Mouse (Mus musculus): Measurements from ENCODE around the gene Hdac1. TPM values are rescaled to one million over a fixed set of nuclear protein-coding genes. Genes with fewer than 3 reads are reported as not detected.
A peak's percentile ranks its signal among the peaks of the same experiment; 100 is the strongest.
"Not testable (repeated sequence)": the region's sequence is repeated elsewhere in the genome, so short reads cannot be mapped to it uniquely, and the experiment has no call there.

The Hdac1 gene
- polyA plus RNA-seq, 1 experiment, result 100 TPM

DNA sequence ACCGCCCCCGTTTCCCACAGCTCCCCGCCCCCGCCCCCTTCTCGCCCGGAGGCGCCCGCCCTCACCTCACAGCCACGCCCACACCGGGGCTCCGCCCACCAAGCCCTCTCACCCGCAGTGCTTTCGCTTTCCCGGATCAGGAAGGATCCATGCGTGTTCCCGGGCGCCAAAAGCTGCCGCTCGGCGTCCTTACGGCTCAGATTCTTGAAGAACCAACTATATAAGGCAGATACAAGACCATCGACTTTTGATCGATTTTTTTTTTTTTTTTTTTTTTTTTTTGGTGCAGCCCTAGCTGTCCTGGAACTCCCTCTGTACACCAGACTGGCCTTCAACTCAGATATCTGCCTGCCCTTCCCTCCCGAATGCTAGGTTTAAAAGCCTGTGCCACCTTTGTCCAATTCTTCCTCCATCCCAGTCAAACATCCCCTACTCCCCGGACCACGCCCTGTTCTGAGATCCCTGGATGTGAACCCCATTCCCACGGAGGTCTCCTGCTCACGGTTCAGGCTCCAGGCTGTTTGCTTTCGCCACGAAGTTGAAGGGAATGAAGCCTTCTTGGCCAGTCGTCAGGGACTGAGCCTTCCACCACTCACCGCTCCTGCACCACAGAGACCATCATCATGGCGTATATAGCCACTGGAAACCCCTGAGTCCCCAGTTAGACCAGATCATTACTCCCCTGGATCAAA is 14.2 kb upstream of the Hdac1 start:
- peaks cover 10% of the 10 kb centered on the region for H3K4me1 ChIP-seq (ENCODE audit: control insufficient read depth, insufficient read depth, low read length)
- peak overlapping the region; percentile 52 for H3K27ac ChIP-seq (ENCODE audit: control insufficient read depth, insufficient read depth, low read depth, low read length, poor library complexity)
- 10% methylated on average over 33 of the region's 33 CpGs for WGBS
- H3K4me3 ChIP-seq (replicated peaks; ENCODE audit: control insufficient read depth, low read depth, low read length), result peak overlapping the region; percentile 77
- TF ChIP-seq POLR2A (IDR thresholded peaks at IDR 0.05; ENCODE audit: borderline replicate concordance, control insufficient read depth, low read depth, low read length) (peak; percentile 70; the same call in 1 of the 2 replicates), CTCF (IDR thresholded peaks at IDR 0.05; ENCODE audit: control insufficient read depth, insufficient read depth, low read length) (no peak)

DNA sequence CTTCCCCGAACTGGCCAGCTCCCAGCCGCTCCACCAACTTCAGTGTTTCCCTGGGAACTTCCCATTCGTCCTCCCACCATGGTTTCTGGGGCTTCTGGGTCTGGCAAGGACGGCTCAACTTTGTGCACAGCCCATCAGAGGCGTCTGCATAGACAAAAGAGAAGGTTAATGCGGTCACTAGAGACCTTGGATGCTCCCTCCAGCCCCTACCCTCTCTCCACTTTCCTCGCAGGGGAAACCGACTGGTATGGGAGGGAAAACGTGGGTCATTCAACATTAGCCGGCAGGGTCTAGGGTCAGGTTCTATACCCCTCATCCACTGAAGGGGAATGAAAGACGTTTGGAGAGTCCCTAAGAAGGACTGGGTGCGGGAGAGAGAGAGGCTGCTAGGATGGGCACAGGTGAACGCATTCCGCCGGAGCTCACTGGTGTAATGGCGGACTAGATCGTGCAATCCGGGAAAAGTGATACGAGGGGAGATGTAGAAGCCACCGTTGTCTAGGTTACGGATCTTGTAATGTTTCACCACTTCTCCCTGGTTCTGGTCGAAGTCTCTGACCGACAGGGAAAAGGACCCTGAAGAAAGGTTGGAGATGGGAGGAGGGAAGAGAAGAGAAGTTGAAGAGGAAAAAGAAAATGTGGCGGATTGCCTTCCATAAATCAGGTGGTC is 13.5 kb upstream of the Hdac1 start:
- WGBS, result 3% methylated on average over 24 of the region's 24 CpGs
- H3K4me1 ChIP-seq (ENCODE audit: control insufficient read depth, insufficient read depth, low read length), result peaks cover 10% of the 10 kb centered on the region

DNA sequence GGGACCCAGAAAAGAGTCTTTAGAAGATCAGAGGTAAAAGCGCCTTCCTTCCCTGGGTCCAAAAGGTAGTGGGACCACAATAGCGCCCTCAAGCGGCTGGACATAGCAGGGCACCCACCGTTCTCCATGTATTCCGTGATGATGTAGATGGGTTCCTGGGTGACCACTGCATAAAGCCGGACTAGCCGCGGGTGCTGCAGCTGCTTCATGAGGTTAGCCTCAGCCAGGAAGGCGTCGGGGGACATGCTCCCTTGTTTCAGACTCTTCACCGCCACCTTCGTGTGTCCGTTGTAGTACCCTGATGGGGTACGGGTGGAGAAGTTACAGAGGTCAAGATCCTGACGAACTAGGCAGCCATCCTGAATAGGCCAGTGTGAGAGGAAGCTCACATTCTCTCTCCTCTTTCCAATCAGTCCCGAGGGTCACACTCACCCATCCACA is 12.9 kb upstream of the Hdac1 start:
- H3K27ac ChIP-seq (ENCODE audit: control insufficient read depth, insufficient read depth, low read depth, low read length, poor library complexity), result no peak overlapping the region
- H3K4me3 ChIP-seq (replicated peaks; ENCODE audit: control insufficient read depth, low read depth, low read length), result peak overlapping the region; percentile 17
- peaks cover 10% of the 10 kb centered on the region for H3K4me1 ChIP-seq (ENCODE audit: control insufficient read depth, insufficient read depth, low read length)
- TF ChIP-seq CTCF (IDR thresholded peaks at IDR 0.05; ENCODE audit: control insufficient read depth, insufficient read depth, low read length) (peak; percentile 77), POLR2A (IDR thresholded peaks at IDR 0.05; ENCODE audit: borderline replicate concordance, control insufficient read depth, low read depth, low read length) (no peak)
- 8% methylated on average over 16 of the region's 16 CpGs for WGBS

More for the DNA sequence above, 13.5 kb upstream of the Hdac1 start:
- Histone ChIP-seq H3K27ac (ENCODE audit: control insufficient read depth, insufficient read depth, low read depth, low read length, poor library complexity) (no peak overlapping the region), H3K4me3 (replicated peaks; ENCODE audit: control insufficient read depth, low read depth, low read length) (peak overlapping the region; percentile 77)
- TF ChIP-seq POLR2A (IDR thresholded peaks at IDR 0.05; ENCODE audit: borderline replicate concordance, control insufficient read depth, low read depth, low read length) (no peak), CTCF (IDR thresholded peaks at IDR 0.05; ENCODE audit: control insufficient read depth, insufficient read depth, low read length) (no peak)

DNA sequence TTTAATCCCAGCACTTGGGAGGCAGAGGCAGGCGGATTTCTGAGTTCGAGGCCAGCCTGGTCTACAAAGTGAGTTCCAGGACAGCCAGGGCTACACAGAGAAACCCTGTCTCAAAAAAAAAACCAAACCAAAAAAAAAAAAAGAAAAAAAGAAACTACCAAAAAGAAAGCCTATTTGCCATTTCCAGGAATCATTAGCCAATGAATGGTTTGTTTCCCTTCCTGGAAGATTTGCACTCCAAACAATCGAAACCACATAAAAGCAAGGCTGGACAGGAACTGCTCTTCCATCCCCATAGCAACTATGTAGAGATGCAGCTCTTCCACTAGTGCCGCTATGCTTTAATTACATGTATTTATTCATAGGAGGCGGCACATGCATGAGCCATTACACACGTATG is 12.0 kb upstream of the Hdac1 start:
- not testable (repeated sequence) for H3K27ac ChIP-seq (ENCODE audit: control insufficient read depth, insufficient read depth, low read depth, low read length, poor library complexity); H3K4me3 ChIP-seq (replicated peaks; ENCODE audit: control insufficient read depth, low read depth, low read length); H3K4me1 ChIP-seq (ENCODE audit: control insufficient read depth, insufficient read depth, low read length)
- WGBS, result 81% methylated on average over 6 of the region's 6 CpGs

DNA sequence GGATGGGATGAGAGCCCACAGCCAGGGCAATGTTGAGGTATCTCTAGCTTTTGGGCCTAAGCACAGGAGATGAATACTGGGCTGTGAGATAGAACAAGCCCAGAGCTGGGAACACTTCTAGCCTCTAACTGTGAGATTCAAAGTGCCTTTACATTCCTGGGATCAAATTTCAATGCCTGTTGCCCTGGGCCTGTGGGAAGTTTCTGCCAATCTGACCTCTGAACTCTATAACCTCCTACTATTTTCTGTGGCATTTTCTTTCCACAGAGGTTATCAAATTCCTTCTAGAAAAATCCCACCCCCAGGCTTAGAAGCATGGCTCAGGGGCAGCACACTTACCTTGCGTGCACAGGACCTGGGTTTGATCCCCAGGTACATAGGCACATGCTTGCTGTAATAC is 7.8 kb upstream of the Hdac1 start:
- Histone ChIP-seq H3K4me1 (ENCODE audit: control insufficient read depth, insufficient read depth, low read length) (no peaks in the 10 kb centered on the region), H3K27ac (ENCODE audit: control insufficient read depth, insufficient read depth, low read depth, low read length, poor library complexity) (no peak overlapping the region), H3K4me3 (replicated peaks; ENCODE audit: control insufficient read depth, low read depth, low read length) (no peak overlapping the region)
- WGBS, result 82% methylated on average over 1 of the region's 1 CpGs
- TF ChIP-seq POLR2A (IDR thresholded peaks at IDR 0.05; ENCODE audit: borderline replicate concordance, control insufficient read depth, low read depth, low read length), result no peak
- no peak for TF ChIP-seq CTCF (IDR thresholded peaks at IDR 0.05; ENCODE audit: control insufficient read depth, insufficient read depth, low read length)

DNA sequence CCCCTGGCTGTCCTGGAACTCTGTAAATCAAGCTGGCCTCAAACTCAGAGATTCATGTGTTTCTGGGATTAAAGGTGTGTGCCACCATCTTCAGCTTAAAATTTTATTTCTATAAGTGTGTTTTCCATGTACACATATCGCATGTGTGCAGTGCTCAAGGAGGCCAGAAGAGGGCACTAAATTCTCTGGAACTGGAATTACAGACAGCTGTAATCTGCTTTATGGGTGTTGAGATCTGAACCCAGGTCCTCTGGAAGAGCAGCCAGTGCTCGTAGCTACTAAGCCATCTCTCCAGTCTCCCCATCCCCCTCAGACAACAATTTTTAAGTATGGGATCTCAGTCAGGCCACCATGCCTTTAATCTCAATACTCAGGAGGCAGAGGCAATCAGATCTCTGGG is 6.8 kb upstream of the Hdac1 start:
- no peak overlapping the region for H3K4me3 ChIP-seq (replicated peaks; ENCODE audit: control insufficient read depth, low read depth, low read length)
- TF ChIP-seq POLR2A (IDR thresholded peaks at IDR 0.05; ENCODE audit: borderline replicate concordance, control insufficient read depth, low read depth, low read length) (no peak), CTCF (IDR thresholded peaks at IDR 0.05; ENCODE audit: control insufficient read depth, insufficient read depth, low read length) (0 out of 2 replicates have a peak, but pooled peaks have one; percentile 1)
- WGBS, result 67% methylated on average over 2 of the region's 2 CpGs

DNA sequence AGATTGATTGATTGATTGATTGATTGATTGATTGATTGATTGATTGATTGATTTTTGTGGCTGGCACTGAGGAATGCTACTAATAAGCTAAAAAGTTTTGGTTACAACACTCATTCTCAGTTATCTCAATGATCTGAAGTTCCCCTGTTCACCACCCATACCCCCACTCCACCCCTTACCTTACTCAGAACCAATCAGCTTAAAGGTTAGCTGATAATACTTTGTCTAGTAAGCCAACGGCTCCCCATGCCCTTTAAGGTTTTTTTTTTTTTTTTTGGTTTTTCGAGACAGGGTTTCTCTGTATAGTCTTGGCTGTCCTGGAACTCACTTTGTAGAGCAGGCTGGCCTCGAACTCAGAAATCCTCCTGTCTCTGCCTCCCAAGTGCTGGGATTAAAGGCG is 5.1 kb upstream of the Hdac1 start:
- WGBS, result 77% methylated on average over 4 of the region's 4 CpGs

More for the DNA sequence above, 6.8 kb upstream of the Hdac1 start:
- Histone ChIP-seq H3K4me1 (ENCODE audit: control insufficient read depth, insufficient read depth, low read length) (no peaks in the 10 kb centered on the region), H3K27ac (ENCODE audit: control insufficient read depth, insufficient read depth, low read depth, low read length, poor library complexity) (no peak overlapping the region)

DNA sequence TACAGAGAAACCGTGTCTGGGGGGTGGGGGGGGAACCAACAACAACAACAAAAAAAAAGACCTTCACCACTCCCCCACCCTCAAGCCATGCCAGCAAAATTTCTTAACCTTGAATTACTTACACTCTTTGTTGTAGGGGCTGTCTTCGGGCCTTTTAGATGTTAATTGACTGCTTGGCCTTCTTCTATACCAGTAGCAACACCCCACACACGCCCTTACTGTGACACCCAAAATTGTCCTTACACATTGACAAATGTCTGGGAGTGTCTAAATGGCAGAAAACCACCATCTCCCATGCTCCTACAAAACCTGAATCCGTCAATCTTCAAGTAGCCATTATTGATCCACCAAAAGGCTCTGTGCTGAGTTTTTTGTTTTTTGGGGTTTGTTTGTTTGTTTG is 1.6 kb upstream of the Hdac1 start:
- WGBS, result 91% methylated on average over 4 of the region's 4 CpGs
- Histone ChIP-seq H3K27ac (ENCODE audit: control insufficient read depth, insufficient read depth, low read depth, low read length, poor library complexity) (no peak overlapping the region), H3K4me3 (replicated peaks; ENCODE audit: control insufficient read depth, low read depth, low read length) (no peak overlapping the region), H3K4me1 (ENCODE audit: control insufficient read depth, insufficient read depth, low read length) (no peaks in the 10 kb centered on the region; the same call in 1 of the 2 replicates)
- no peak for TF ChIP-seq POLR2A (IDR thresholded peaks at IDR 0.05; ENCODE audit: borderline replicate concordance, control insufficient read depth, low read depth, low read length)

More for the DNA sequence above, 5.1 kb upstream of the Hdac1 start:
- not testable (repeated sequence) for H3K4me1 ChIP-seq (ENCODE audit: control insufficient read depth, insufficient read depth, low read length); H3K4me3 ChIP-seq (replicated peaks; ENCODE audit: control insufficient read depth, low read depth, low read length); H3K27ac ChIP-seq (ENCODE audit: control insufficient read depth, insufficient read depth, low read depth, low read length, poor library complexity)

All from bone marrow, adult 2 months (tissue).